Mouse (Mus musculus) MEL-GATA-1-ER (cell line): ENCODE measurements at regions not wholly inside any gene's neighbourhood (a gene's known extent, or its start where the extent isn't known, plus 50 kb on each side); places are given as distances from the start of the nearest gene placed in this dataset.

Experiments used
- DNase-seq: peaks from one replicate; pipeline ENCODE4 v3.0.0-alpha.2; 2012; ENCODE audit warnings: low read depth; ENCODE audit errors: extremely low read depth

- DNase-seq = no peak
Measured at GRCm38 (mm10) chr11:20982010-20982409, 109.1 kb upstream of the Peli1 start.

- no peak for DNase-seq
Measured at GRCm38 (mm10) chr11:20982500-20982899, 108.6 kb upstream of the Peli1 start.

- DNase-seq = no peak
Measured at GRCm38 (mm10) chr11:20985069-20985759, 105.9 kb upstream of the Peli1 start.

- DNase-seq = no peak
Measured at GRCm38 (mm10) chr11:20985771-20986170, 105.3 kb upstream of the Peli1 start.

- no peak for DNase-seq
Measured at GRCm38 (mm10) chr11:20987171-20987815, 103.8 kb upstream of the Peli1 start.

- DNase-seq = no peak
Measured at GRCm38 (mm10) chr11:20987841-20988251, 103.2 kb upstream of the Peli1 start.

GRCm38 (mm10) chr11:20988871-20989270 is 102.2 kb upstream of the Peli1 start:
- no peak for DNase-seq

GRCm38 (mm10) chr11:20993580-20993979 is 97.5 kb upstream of the Peli1 start:
- no peak for DNase-seq

GRCm38 (mm10) chr11:21001400-21001799 is 89.7 kb upstream of the Peli1 start:
- no peak for DNase-seq

GRCm38 (mm10) chr11:21007222-21007621 is 83.9 kb upstream of the Peli1 start:
- DNase-seq = no peak

GRCm38 (mm10) chr11:21009505-21009904 is 81.6 kb upstream of the Peli1 start:
- no peak for DNase-seq

- DNase-seq = no peak
Measured at GRCm38 (mm10) chr11:21010867-21011266, 80.2 kb upstream of the Peli1 start.

GRCm38 (mm10) chr11:21014250-21014649 is 76.8 kb upstream of the Peli1 start:
- DNase-seq = no peak

GRCm38 (mm10) chr11:21015536-21015935 is 75.6 kb upstream of the Peli1 start:
- DNase-seq = no peak

GRCm38 (mm10) chr11:21016133-21016746 is 74.9 kb upstream of the Peli1 start:
- no peak for DNase-seq

GRCm38 (mm10) chr11:21016791-21017329 is 74.2 kb upstream of the Peli1 start:
- no peak for DNase-seq

GRCm38 (mm10) chr11:21019829-21020228 is 71.3 kb upstream of the Peli1 start:
- no peak for DNase-seq

GRCm38 (mm10) chr11:21024111-21024510 is 67.0 kb upstream of the Peli1 start:
- no peak for DNase-seq

GRCm38 (mm10) chr11:21024521-21024920 is 66.6 kb upstream of the Peli1 start:
- DNase-seq = no peak

- DNase-seq = no peak
Measured at GRCm38 (mm10) chr11:21027299-21027698, 63.8 kb upstream of the Peli1 start.

GRCm38 (mm10) chr11:21030362-21030761 is 60.7 kb upstream of the Peli1 start:
- DNase-seq = no peak

GRCm38 (mm10) chr11:21031816-21032215 is 59.3 kb upstream of the Peli1 start:
- no peak for DNase-seq
